Mouse (Mus musculus): ENCODE data around the gene Selenop. TPM values are rescaled to one million over a fixed set of nuclear protein-coding genes. Genes with fewer than 3 reads are reported as not detected.

Selenop gene
- polyA plus RNA-seq, 1 experiment from 2014 or later, result 152 TPM

DNA sequence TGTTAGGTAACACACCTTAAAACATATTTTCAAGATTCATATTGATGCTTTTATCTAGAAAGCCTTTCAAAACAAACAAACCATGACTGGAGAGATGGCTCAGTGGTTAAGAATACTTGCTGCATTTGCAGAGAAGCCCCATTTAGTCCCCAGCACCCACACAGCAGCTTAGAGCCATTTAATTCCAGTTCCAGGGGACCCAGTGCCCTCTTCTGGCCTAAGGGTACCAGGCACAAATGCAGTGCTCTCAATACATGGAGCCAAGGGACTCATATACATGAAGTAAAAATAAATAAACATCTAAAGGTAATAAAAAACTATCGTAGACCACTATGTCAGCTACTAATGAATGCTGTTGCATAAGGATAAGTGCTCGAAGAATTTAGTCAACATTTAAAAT, 9.0 kb downstream of the Selenop start:
- Histone ChIP-seq H3K27ac (ENCODE audit: low read length) (no peak overlapping the region), H3K4me1 (ENCODE audit: control insufficient read depth, insufficient read depth, low read length) (no peaks in the 10 kb centered on the region), H3K27me3 (ENCODE audit: control insufficient read depth, insufficient read depth, low read length) (no peaks in the 10 kb centered on the region), H3K4me2 (replicated peaks; ENCODE audit: low read depth, low read length) (no peak overlapping the region), H3K36me3 (ENCODE audit: control insufficient read depth, insufficient read depth, low read length) (peaks cover 3% of the 10 kb centered on the region), H3K4me3 (ENCODE audit: low read depth, low read length) (no peak overlapping the region), H3K9me3 (ENCODE audit: control insufficient read depth, low read depth, low read length) (no peaks in the 10 kb centered on the region), H3K9ac (replicated peaks; ENCODE audit: low read depth, low read length) (no peak overlapping the region)
- 93% methylated on average over 2 of the region's 2 CpGs for WGBS
- no peak for ATAC-seq (ENCODE audit: insufficient number of reproducible peaks, insufficient read depth, low FRiP score, low read depth)

DNA sequence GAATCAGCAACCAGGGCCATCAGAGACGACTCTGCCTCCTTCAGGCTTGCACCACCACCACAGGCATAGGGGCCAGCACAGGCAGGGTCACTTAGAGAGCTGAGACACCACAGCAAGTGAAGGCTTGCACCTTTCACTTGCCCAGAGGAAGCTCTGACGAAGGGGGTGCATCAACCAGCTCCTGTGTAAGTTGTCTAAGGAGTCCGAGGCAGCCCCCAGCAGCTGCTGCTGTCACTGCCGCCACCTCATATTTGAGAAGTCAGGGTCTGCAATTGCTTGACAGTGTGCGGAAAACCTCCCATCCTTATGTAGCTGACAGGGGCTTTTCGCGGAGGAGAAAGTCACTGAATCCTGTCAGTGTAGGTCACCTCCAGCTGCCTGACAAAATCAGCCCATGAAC, 10.9 kb downstream of the Selenop start:
- Histone ChIP-seq H3K4me3 (ENCODE audit: low read depth, low read length) (no peak overlapping the region), H3K27me3 (ENCODE audit: control insufficient read depth, insufficient read depth, low read length) (no peaks in the 10 kb centered on the region), H3K9ac (replicated peaks; ENCODE audit: low read depth, low read length) (no peak overlapping the region), H3K27ac (ENCODE audit: low read length) (no peak overlapping the region), H3K4me2 (replicated peaks; ENCODE audit: low read depth, low read length) (no peak overlapping the region), H3K4me1 (ENCODE audit: control insufficient read depth, insufficient read depth, low read length) (no peaks in the 10 kb centered on the region), H3K36me3 (ENCODE audit: control insufficient read depth, insufficient read depth, low read length) (peaks cover 3% of the 10 kb centered on the region), H3K9me3 (ENCODE audit: control insufficient read depth, low read depth, low read length) (no peaks in the 10 kb centered on the region)
- ATAC-seq (ENCODE audit: insufficient number of reproducible peaks, insufficient read depth, low FRiP score, low read depth), result no peak
- WGBS, result 81% methylated on average over 7 of the region's 7 CpGs

DNA sequence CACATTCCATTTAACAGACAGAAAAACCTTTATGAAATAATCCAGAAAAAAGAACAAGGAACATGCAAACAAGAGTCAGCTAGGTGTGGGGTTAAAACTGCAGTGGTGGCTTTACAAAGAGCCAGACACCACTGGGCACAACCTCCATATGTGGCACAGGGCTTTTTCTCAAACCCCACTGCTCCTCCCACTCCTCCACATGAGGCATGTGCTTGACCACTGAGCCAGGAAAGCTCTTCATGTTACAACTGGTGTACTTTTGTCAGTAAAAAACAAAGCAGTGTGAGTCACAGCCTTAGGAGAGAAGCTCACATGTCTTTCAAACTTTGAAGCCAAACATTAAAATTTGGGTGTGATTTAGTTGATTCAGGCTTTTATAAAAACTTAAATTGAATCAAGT, 12.9 kb downstream of the Selenop start:
- Histone ChIP-seq H3K4me3 (ENCODE audit: low read depth, low read length) (no peak overlapping the region), H3K9ac (replicated peaks; ENCODE audit: low read depth, low read length) (no peak overlapping the region), H3K27ac (ENCODE audit: low read length) (no peak overlapping the region), H3K27me3 (ENCODE audit: control insufficient read depth, insufficient read depth, low read length) (no peaks in the 10 kb centered on the region), H3K4me1 (ENCODE audit: control insufficient read depth, insufficient read depth, low read length) (no peaks in the 10 kb centered on the region), H3K36me3 (ENCODE audit: control insufficient read depth, insufficient read depth, low read length) (peaks cover 3% of the 10 kb centered on the region), H3K9me3 (ENCODE audit: control insufficient read depth, low read depth, low read length) (no peaks in the 10 kb centered on the region), H3K4me2 (replicated peaks; ENCODE audit: low read depth, low read length) (no peak overlapping the region)
- no peak for ATAC-seq (ENCODE audit: insufficient number of reproducible peaks, insufficient read depth, low FRiP score, low read depth)

DNA sequence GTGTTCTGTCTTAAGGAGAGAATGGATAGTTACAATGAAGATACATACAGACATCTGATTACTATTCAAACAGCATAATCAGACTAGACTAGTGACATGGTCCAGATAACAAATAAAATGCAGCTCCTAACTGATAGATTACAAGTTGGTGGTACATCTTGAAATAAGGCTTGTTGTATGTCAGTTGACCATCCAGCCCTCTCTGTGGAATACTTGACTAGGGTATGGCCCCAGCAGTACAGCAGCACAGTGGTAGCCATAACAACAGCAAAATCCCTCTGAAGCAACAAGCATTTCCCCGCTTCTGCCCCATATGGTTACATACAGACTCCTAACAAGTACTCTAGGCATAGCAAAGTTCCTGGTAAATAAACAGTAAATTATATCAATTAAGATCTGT, 13.4 kb downstream of the Selenop start:
- Histone ChIP-seq H3K36me3 (ENCODE audit: control insufficient read depth, insufficient read depth, low read length) (peaks cover 3% of the 10 kb centered on the region), H3K4me2 (replicated peaks; ENCODE audit: low read depth, low read length) (no peak overlapping the region), H3K27me3 (ENCODE audit: control insufficient read depth, insufficient read depth, low read length) (no peaks in the 10 kb centered on the region), H3K4me3 (ENCODE audit: low read depth, low read length) (no peak overlapping the region), H3K4me1 (ENCODE audit: control insufficient read depth, insufficient read depth, low read length) (no peaks in the 10 kb centered on the region), H3K27ac (ENCODE audit: low read length) (no peak overlapping the region), H3K9me3 (ENCODE audit: control insufficient read depth, low read depth, low read length) (no peaks in the 10 kb centered on the region), H3K9ac (replicated peaks; ENCODE audit: low read depth, low read length) (no peak overlapping the region)
- 97% methylated on average over 1 of the region's 1 CpGs for WGBS
- no peak for ATAC-seq (ENCODE audit: insufficient number of reproducible peaks, insufficient read depth, low FRiP score, low read depth)

DNA sequence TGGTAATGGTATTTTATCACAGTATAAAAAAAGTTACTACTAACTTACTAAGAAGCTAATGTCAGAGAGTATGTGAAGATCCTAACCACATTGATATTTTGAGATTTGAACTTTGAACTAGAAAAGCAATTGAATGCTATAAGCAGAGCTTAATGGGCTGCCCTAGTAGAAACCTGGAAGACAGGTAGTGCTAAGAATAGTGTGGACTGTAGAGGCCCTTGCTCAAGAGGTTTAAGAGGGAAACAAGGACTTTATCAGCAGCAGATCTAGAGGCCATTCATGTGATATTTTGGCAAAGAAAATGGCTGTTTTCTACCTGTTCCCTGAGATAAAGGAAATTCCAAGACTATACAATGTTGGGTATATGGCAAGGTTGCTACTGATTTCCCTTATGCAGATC, 17.7 kb downstream of the Selenop start:
- Histone ChIP-seq H3K4me2 (replicated peaks; ENCODE audit: low read depth, low read length) (no peak overlapping the region), H3K9ac (replicated peaks; ENCODE audit: low read depth, low read length) (no peak overlapping the region), H3K27ac (ENCODE audit: low read length) (no peak overlapping the region), H3K36me3 (ENCODE audit: control insufficient read depth, insufficient read depth, low read length) (no peaks in the 10 kb centered on the region), H3K4me3 (ENCODE audit: low read depth, low read length) (no peak overlapping the region), H3K4me1 (ENCODE audit: control insufficient read depth, insufficient read depth, low read length) (no peaks in the 10 kb centered on the region), H3K27me3 (ENCODE audit: control insufficient read depth, insufficient read depth, low read length) (no peaks in the 10 kb centered on the region), H3K9me3 (ENCODE audit: control insufficient read depth, low read depth, low read length) (no peaks in the 10 kb centered on the region)
- no peak for ATAC-seq (ENCODE audit: insufficient number of reproducible peaks, insufficient read depth, low FRiP score, low read depth)

DNA sequence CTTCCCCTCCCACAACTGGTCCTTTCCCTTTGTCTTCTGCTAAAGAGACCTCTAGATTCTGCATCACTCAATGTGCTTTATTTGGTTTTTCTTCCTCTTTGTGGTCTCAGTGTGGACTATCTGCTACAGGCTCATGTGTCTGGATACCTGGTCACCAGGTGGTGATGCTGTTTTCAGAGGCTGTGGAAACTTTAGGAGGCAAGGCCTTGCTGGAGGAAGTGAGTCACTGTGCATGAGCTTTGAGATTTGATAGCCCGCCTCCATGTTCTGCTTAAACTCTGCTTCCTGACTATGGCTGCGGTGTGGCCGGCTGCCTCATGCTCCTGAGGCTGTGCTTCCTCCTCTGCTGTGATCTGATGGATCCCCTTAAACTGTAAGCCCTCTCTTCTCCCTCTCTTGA, 22.1 kb downstream of the Selenop start:
- no peaks in the 10 kb centered on the region for H3K9me3 ChIP-seq (ENCODE audit: control insufficient read depth, low read depth, low read length)
- no peaks in the 10 kb centered on the region for H3K27me3 ChIP-seq (ENCODE audit: control insufficient read depth, insufficient read depth, low read length)
- H3K36me3 ChIP-seq (ENCODE audit: control insufficient read depth, insufficient read depth, low read length), result no peaks in the 10 kb centered on the region
- ATAC-seq (ENCODE audit: insufficient number of reproducible peaks, insufficient read depth, low FRiP score, low read depth), result no peak
- no peak overlapping the region for H3K4me2 ChIP-seq (replicated peaks; ENCODE audit: low read depth, low read length)
- H3K4me1 ChIP-seq (ENCODE audit: control insufficient read depth, insufficient read depth, low read length), result no peaks in the 10 kb centered on the region
- H3K27ac ChIP-seq (ENCODE audit: low read length), result no peak overlapping the region
- H3K4me3 ChIP-seq (ENCODE audit: low read depth, low read length), result no peak overlapping the region
- 77% methylated on average over 3 of the region's 3 CpGs for WGBS
- no peak overlapping the region for H3K9ac ChIP-seq (replicated peaks; ENCODE audit: low read depth, low read length)

DNA sequence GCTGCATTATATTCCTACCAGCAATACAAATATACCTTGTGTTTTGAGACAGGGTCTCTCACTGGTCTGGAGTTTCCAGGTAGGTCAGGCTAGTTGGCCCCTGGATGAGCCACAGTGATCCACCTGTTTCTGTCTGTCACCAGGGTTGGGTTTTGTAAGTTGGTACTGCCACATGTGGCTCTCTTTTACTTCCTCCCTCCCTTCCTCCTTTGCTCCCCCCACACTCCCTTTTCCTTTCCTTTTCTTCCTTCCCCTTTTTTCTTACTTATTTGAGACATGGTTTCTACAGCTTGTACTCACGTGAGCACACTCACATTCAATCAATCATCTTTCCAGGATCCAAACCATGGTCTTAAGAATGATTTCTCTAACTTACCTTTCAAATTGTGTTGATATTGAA, 25.1 kb downstream of the Selenop start:
- Histone ChIP-seq H3K4me1 (ENCODE audit: control insufficient read depth, insufficient read depth, low read length) (no peaks in the 10 kb centered on the region), H3K27ac (ENCODE audit: low read length) (no peak overlapping the region), H3K9ac (replicated peaks; ENCODE audit: low read depth, low read length) (no peak overlapping the region), H3K9me3 (ENCODE audit: control insufficient read depth, low read depth, low read length) (no peaks in the 10 kb centered on the region), H3K4me3 (ENCODE audit: low read depth, low read length) (no peak overlapping the region), H3K27me3 (ENCODE audit: control insufficient read depth, insufficient read depth, low read length) (no peaks in the 10 kb centered on the region), H3K4me2 (replicated peaks; ENCODE audit: low read depth, low read length) (no peak overlapping the region), H3K36me3 (ENCODE audit: control insufficient read depth, insufficient read depth, low read length) (no peaks in the 10 kb centered on the region)
- 46% methylated on average over 1 of the region's 1 CpGs for WGBS
- no peak for ATAC-seq (ENCODE audit: insufficient number of reproducible peaks, insufficient read depth, low FRiP score, low read depth)

DNA sequence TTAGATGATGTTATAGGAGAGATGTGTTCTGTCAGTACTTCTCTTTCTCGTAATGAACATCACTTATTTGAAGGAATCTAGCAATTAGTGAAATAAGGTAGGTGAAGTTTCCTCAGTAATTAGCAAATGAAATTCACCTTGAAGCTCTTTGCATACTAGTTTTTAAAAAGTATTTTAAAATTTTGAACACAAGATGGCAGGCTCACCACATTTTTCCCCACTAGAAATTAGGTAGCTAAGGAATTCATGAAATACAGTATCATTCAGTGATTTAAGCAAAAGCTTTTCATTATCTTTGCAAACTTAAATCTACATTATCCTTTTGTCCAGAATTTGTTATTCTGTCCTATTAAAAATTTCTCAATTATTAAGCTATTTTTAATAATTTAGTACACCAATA, 27.6 kb downstream of the Selenop start:
- Histone ChIP-seq H3K4me2 (replicated peaks; ENCODE audit: low read depth, low read length) (no peak overlapping the region), H3K36me3 (ENCODE audit: control insufficient read depth, insufficient read depth, low read length) (no peaks in the 10 kb centered on the region), H3K27me3 (ENCODE audit: control insufficient read depth, insufficient read depth, low read length) (no peaks in the 10 kb centered on the region), H3K9me3 (ENCODE audit: control insufficient read depth, low read depth, low read length) (no peaks in the 10 kb centered on the region), H3K9ac (replicated peaks; ENCODE audit: low read depth, low read length) (no peak overlapping the region), H3K27ac (ENCODE audit: low read length) (no peak overlapping the region), H3K4me3 (ENCODE audit: low read depth, low read length) (no peak overlapping the region), H3K4me1 (ENCODE audit: control insufficient read depth, insufficient read depth, low read length) (no peaks in the 10 kb centered on the region)
- 78% methylated on average over 1 of the region's 1 CpGs for WGBS
- no peak for ATAC-seq (ENCODE audit: insufficient number of reproducible peaks, insufficient read depth, low FRiP score, low read depth)

DNA sequence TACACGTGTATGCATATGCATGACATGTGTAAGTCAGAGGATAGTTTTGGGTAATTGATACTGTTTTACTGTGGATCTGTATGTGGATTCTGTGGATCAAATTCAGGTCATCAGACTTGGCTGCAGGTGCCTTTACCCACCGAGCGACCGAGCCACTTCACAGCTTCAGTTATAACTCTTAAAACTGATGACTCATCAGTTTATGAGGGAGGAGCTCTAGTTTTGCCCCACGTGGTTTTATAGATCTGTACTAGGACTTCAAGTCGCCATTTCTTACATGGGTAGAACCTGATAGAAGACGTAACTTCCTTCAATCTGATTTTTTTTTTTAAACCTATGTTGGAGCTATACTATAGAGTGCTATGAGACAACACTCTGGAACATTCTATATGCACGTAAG, 29.3 kb downstream of the Selenop start:
- Histone ChIP-seq H3K27ac (ENCODE audit: low read length) (no peak overlapping the region), H3K27me3 (ENCODE audit: control insufficient read depth, insufficient read depth, low read length) (no peaks in the 10 kb centered on the region), H3K4me1 (ENCODE audit: control insufficient read depth, insufficient read depth, low read length) (no peaks in the 10 kb centered on the region), H3K4me3 (ENCODE audit: low read depth, low read length) (no peak overlapping the region), H3K4me2 (replicated peaks; ENCODE audit: low read depth, low read length) (no peak overlapping the region), H3K9me3 (ENCODE audit: control insufficient read depth, low read depth, low read length) (no peaks in the 10 kb centered on the region), H3K36me3 (ENCODE audit: control insufficient read depth, insufficient read depth, low read length) (no peaks in the 10 kb centered on the region), H3K9ac (replicated peaks; ENCODE audit: low read depth, low read length) (no peak overlapping the region)
- WGBS, result 82% methylated on average over 8 of the region's 8 CpGs
- no peak for ATAC-seq (ENCODE audit: insufficient number of reproducible peaks, insufficient read depth, low FRiP score, low read depth)
